Mouse (Mus musculus): Measurements from ENCODE around the gene Zfp971. TPM values are rescaled to one million over a fixed set of nuclear protein-coding genes. Genes with fewer than 3 reads are reported as not detected.

The Zfp971 gene
- polyA plus RNA-seq (2017; shearing (Covaris generic)), result 1 to 10 TPM; 8.5 to 9.0 TPM

GRCm38 (mm10) chr2:178023011-178023611 is at the start of gene Zfp971:
Zfp971 (plus strand) TSS chr2:178023284.

DNA sequence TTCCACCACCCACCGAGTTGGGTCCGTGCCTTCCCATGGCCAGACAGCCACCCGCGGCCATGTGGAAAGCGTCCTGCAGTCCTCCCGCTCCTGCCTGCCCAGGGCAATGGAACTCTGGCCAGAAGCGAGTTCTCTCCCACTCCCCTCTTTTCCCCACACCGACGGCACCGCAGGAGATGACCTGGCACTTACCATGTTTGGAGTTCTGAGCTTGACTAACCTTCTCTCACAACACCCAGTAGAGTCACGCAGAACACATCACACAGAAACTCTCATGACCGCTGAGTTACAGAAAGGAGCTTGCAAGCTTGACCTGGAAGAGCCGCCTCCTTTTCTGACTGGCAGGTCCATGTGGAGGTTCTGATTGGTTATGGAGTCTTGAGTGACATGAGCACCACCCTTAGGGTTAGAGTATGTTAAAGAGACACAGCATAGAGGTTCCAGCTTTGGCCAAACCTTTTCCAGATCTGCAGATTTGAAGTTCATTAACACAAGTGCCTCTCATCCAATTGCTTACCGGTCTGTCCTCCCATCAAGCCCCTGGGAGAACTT is 55.2 kb downstream of the Zfp971 start, which contains the start of gene Zfp931:
Zfp931 (minus strand) TSS at position 311 of the 552 bp plus-strand sequence.

Other genes with a start within 250 kb of the Zfp971 start
- gene Gm14325, start 182.9 kb upstream of the Zfp971 start, polyA plus RNA-seq (2017; shearing (Covaris generic)), result 10 to 100 TPM; 11.9 to 13.7 TPM
- under 1 TPM; 0.61 to 0.71 TPM for gene Gm14327, start 126.2 kb upstream of the Zfp971 start, polyA plus RNA-seq (2017; shearing (Covaris generic))
- gene Zfp972, start 97.7 kb upstream of the Zfp971 start, polyA plus RNA-seq (2017; shearing (Covaris generic)), result not detected
- gene Gm14326, start 66.0 kb upstream of the Zfp971 start, polyA plus RNA-seq (2017; shearing (Covaris generic)), result 10 to 100 TPM in 1 of 2 experiments, 1 to 10 TPM in 1; 7.0 to 12.8 TPM
- gene Zfp931, start 55.2 kb downstream of the Zfp971 start, polyA plus RNA-seq (2017; shearing (Covaris generic)), result 10 to 100 TPM; 10.9 to 16.3 TPM
- gene Phactr3, start 95.7 kb downstream of the Zfp971 start, polyA plus RNA-seq (2017; shearing (Covaris generic)), result under 1 TPM; 0.24 to 0.49 TPM